Mouse (Mus musculus): ENCODE data around the gene Src.
"Not testable (repeated sequence)": the region's sequence is repeated elsewhere in the genome, so short reads cannot be mapped to it uniquely, and the experiment has no call there.

Gene Src

GRCm38 (mm10) chr2:157475437-157476379 lies 57.5 kb downstream of the Src start:
- DNase-seq (ENCODE audit: low read depth, low spot score), result no peak

GRCm38 (mm10) chr2:157478651-157479050 lies 60.4 kb downstream of the Src start:
- no peak for DNase-seq (ENCODE audit: low read depth, low spot score)

- DNase-seq (ENCODE audit: low read depth, low spot score), result no peak
These were observed 61.8 kb downstream of the Src start for GRCm38 (mm10) chr2:157479858-157480568.

GRCm38 (mm10) chr2:157482729-157483128 lies 64.5 kb downstream of the Src start:
- no peak for DNase-seq (ENCODE audit: low read depth, low spot score)

GRCm38 (mm10) chr2:157486559-157486958 lies 68.3 kb downstream of the Src start:
- DNase-seq (ENCODE audit: low read depth, low spot score), result not testable (repeated sequence)

GRCm38 (mm10) chr2:157486981-157487656 lies 68.9 kb downstream of the Src start:
- no peak for DNase-seq (ENCODE audit: low read depth, low spot score)

- DNase-seq (ENCODE audit: low read depth, low spot score), result no peak
These were observed 69.5 kb downstream of the Src start for GRCm38 (mm10) chr2:157487733-157488175.

GRCm38 (mm10) chr2:157493240-157493639 lies 75.0 kb downstream of the Src start:
- DNase-seq (ENCODE audit: low read depth, low spot score), result no peak

- no peak for DNase-seq (ENCODE audit: low read depth, low spot score)
These were observed 80.3 kb downstream of the Src start for GRCm38 (mm10) chr2:157498529-157498928.

GRCm38 (mm10) chr2:157500364-157500763 lies 82.1 kb downstream of the Src start:
- DNase-seq (ENCODE audit: low read depth, low spot score), result no peak

GRCm38 (mm10) chr2:157501324-157501723 lies 83.1 kb downstream of the Src start:
- no peak for DNase-seq (ENCODE audit: low read depth, low spot score)

GRCm38 (mm10) chr2:157506779-157507178 lies 88.5 kb downstream of the Src start:
- DNase-seq (ENCODE audit: low read depth, low spot score), result no peak

GRCm38 (mm10) chr2:157509182-157509581 lies 90.9 kb downstream of the Src start:
- DNase-seq (ENCODE audit: low read depth, low spot score), result no peak

- no peak for DNase-seq (ENCODE audit: low read depth, low spot score)
These were observed 91.8 kb downstream of the Src start for GRCm38 (mm10) chr2:157510031-157510430.

- DNase-seq (ENCODE audit: low read depth, low spot score), result no peak
These were observed 94.6 kb downstream of the Src start for GRCm38 (mm10) chr2:157512859-157513258.

GRCm38 (mm10) chr2:157513737-157514208 lies 95.5 kb downstream of the Src start:
- no peak for DNase-seq (ENCODE audit: low read depth, low spot score)

- no peak for DNase-seq (ENCODE audit: low read depth, low spot score)
These were observed 96.1 kb downstream of the Src start for GRCm38 (mm10) chr2:157514353-157514752.

GRCm38 (mm10) chr2:157517526-157517925 lies 99.3 kb downstream of the Src start:
- DNase-seq (ENCODE audit: low read depth, low spot score), result no peak

- no peak for DNase-seq (ENCODE audit: low read depth, low spot score)
These were observed 100.2 kb downstream of the Src start for GRCm38 (mm10) chr2:157518451-157518850.

- no peak for DNase-seq (ENCODE audit: low read depth, low spot score)
These were observed 101.2 kb downstream of the Src start for GRCm38 (mm10) chr2:157519452-157519851.

GRCm38 (mm10) chr2:157520496-157520895 lies 102.3 kb downstream of the Src start:
- DNase-seq (ENCODE audit: low read depth, low spot score), result no peak

Measured in c-Kit-negative CD71-positive TER-119-positive erythroid progenitor cells, embryonic 14.5 days (primary cell).